Mouse (Mus musculus): ENCODE results near the gene Cops6. TPM values are rescaled to one million over a fixed set of nuclear protein-coding genes. Genes with fewer than 3 reads are reported as not detected.

The Cops6 gene
- polyA plus RNA-seq, 1 experiment: 92.0 TPM

DNA sequence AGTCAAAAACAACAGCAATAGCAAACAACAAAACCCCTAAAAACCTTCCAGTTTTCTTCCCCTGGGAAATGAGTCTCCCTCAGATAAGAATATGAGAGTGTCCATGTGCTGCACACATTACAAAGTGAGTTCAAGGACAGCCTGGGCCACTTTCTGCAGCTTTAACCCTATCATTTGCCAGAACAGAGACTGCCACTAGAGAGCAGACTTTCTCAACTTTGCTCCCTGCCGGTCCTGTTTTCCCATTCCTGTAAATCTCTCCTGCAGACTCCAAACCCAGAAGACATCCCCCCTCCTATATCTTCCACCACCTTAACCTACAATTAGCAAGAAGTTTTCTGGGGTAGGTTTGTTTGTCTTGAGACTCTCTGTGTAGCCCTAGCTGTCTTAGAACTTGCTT lies 38.7 kb downstream of the Cops6 start:
- H3K27ac ChIP-seq (ENCODE audit: control insufficient read depth, insufficient read depth, low read length): no peak overlapping the region
- DNase-seq: no peak
- WGBS: 27% methylated on average over 1 of the region's 1 CpGs

DNA sequence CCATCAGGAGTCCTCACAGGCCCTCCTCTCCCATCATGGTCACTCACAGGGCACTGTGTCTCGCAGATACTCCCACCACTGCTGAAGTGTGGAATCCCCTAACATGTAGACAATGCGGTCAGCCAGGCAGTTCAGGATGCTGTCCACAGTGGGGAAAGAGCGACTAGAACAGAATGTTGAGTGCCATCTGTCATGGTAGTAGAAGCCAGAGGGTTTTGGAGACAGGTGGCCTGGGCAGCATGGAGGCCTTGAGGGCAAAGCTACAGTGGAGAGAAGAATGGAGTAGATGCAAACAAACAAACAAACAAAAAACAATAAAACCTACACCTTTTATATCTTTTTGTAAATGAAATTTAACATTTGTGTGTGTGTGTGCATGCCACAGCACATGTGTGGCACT lies 41.2 kb downstream of the Cops6 start:
- no peak for TF ChIP-seq CTCF (IDR thresholded peaks at IDR 0.05; ENCODE audit: borderline replicate concordance, control insufficient read depth, extremely low read depth, insufficient read depth, low read length, poor library complexity)
- no peak for TF ChIP-seq POLR2A (IDR thresholded peaks at IDR 0.05; ENCODE audit: control insufficient read depth, extremely low read depth, insufficient read depth, low read length, poor library complexity)
- Histone ChIP-seq H3K4me3 (ENCODE audit: control insufficient read depth, insufficient read depth, low read length) (no peak overlapping the region), H3K27ac (ENCODE audit: control insufficient read depth, insufficient read depth, low read length) (no peak overlapping the region), H3K4me1 (replicated peaks; ENCODE audit: control insufficient read depth, insufficient read depth, low read length) (no peaks in the 10 kb centered on the region), H3K27me3 (ENCODE audit: control insufficient read depth, insufficient read depth, low read length) (no peaks in the 10 kb centered on the region), H3K36me3 (ENCODE audit: control insufficient read depth, insufficient read depth, low read length) (no peaks in the 10 kb centered on the region)
- no peak for DNase-seq
- 96% methylated on average over 3 of the region's 3 CpGs for WGBS

More for the DNA sequence above, 38.7 kb downstream of the Cops6 start:
- H3K36me3 ChIP-seq (ENCODE audit: control insufficient read depth, insufficient read depth, low read length): no peaks in the 10 kb centered on the region
- no peak overlapping the region for H3K4me3 ChIP-seq (ENCODE audit: control insufficient read depth, insufficient read depth, low read length)
- peaks cover 5% of the 10 kb centered on the region for H3K4me1 ChIP-seq (replicated peaks; ENCODE audit: control insufficient read depth, insufficient read depth, low read length)
- H3K27me3 ChIP-seq (ENCODE audit: control insufficient read depth, insufficient read depth, low read length): no peaks in the 10 kb centered on the region
- TF ChIP-seq POLR2A (IDR thresholded peaks at IDR 0.05; ENCODE audit: control insufficient read depth, extremely low read depth, insufficient read depth, low read length, poor library complexity) (no peak), CTCF (IDR thresholded peaks at IDR 0.05; ENCODE audit: borderline replicate concordance, control insufficient read depth, extremely low read depth, insufficient read depth, low read length, poor library complexity) (no peak)

DNA sequence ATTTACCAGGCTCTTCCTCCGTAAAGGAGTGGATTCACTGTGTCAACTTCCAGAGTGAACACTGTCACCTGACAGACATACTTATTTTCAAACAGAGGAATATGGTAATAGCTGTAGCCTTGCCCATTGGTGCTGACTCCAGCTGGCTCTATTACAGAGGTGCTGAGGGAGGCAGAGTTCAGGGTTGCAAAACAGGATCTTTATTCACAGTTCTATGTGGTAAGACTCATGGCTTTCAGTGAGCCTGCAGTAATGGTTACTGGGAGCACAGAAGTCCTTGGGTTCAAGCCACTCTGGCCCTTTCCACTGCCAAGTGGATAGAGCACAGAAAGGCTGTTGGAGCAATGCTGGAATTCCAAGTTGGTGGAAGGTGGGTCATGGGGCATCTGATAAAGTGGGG lies 46.4 kb downstream of the Cops6 start:
- DNase-seq: no peak
- Histone ChIP-seq H3K4me3 (ENCODE audit: control insufficient read depth, insufficient read depth, low read length) (no peak overlapping the region), H3K4me1 (replicated peaks; ENCODE audit: control insufficient read depth, insufficient read depth, low read length) (no peaks in the 10 kb centered on the region), H3K27me3 (ENCODE audit: control insufficient read depth, insufficient read depth, low read length) (no peaks in the 10 kb centered on the region), H3K27ac (ENCODE audit: control insufficient read depth, insufficient read depth, low read length) (no peak overlapping the region), H3K36me3 (ENCODE audit: control insufficient read depth, insufficient read depth, low read length) (no peaks in the 10 kb centered on the region)
- TF ChIP-seq POLR2A (IDR thresholded peaks at IDR 0.05; ENCODE audit: control insufficient read depth, extremely low read depth, insufficient read depth, low read length, poor library complexity) (no peak), CTCF (IDR thresholded peaks at IDR 0.05; ENCODE audit: borderline replicate concordance, control insufficient read depth, extremely low read depth, insufficient read depth, low read length, poor library complexity) (no peak)
- WGBS: 93% methylated on average over 1 of the region's 1 CpGs

GRCm38 (mm10) chr5:138207873-138208272 lies 47.0 kb downstream of the Cops6 start:
- TF ChIP-seq CTCF (IDR thresholded peaks at IDR 0.05; ENCODE audit: borderline replicate concordance, control insufficient read depth, extremely low read depth, insufficient read depth, low read length, poor library complexity): no peak
- TF ChIP-seq POLR2A (IDR thresholded peaks at IDR 0.05; ENCODE audit: control insufficient read depth, extremely low read depth, insufficient read depth, low read length, poor library complexity): no peak
- H3K27me3 ChIP-seq (ENCODE audit: control insufficient read depth, insufficient read depth, low read length): no peaks in the 10 kb centered on the region
- no peak for DNase-seq
- H3K36me3 ChIP-seq (ENCODE audit: control insufficient read depth, insufficient read depth, low read length): no peaks in the 10 kb centered on the region
- no peak overlapping the region for H3K27ac ChIP-seq (ENCODE audit: control insufficient read depth, insufficient read depth, low read length)
- no peak overlapping the region for H3K4me3 ChIP-seq (ENCODE audit: control insufficient read depth, insufficient read depth, low read length)
- 93% methylated on average over 4 of the region's 4 CpGs for WGBS
- no peaks in the 10 kb centered on the region for H3K4me1 ChIP-seq (replicated peaks; ENCODE audit: control insufficient read depth, insufficient read depth, low read length)

Other genes starting within 250 kb of the Cops6 start
- 0.17 and 0.26 TPM in 2 replicates for gene Cyp3a13, start 239.5 kb upstream of the Cops6 start, polyA plus RNA-seq (2012; rRNA removed)
- gene Gjc3, start 198.0 kb upstream of the Cops6 start, polyA plus RNA-seq (2012; rRNA removed): 0.03 and 0.09 TPM in 2 replicates
- gene Azgp1, start 179.6 kb upstream of the Cops6 start, polyA plus RNA-seq (2012; rRNA removed): 0.96 TPM in 1 of 2 replicates, not detected in the other
- not detected in 2 replicates for gene Smok3a, start 139.8 kb upstream of the Cops6 start, polyA plus RNA-seq (2012; rRNA removed)
- gene Smok3b, start 139.6 kb upstream of the Cops6 start, polyA plus RNA-seq (2012; rRNA removed): not detected in 2 replicates
- not detected in 2 replicates for gene Smok3c, start 107.9 kb upstream of the Cops6 start, polyA plus RNA-seq (2012; rRNA removed)
- 5.1 and 5.9 TPM in 2 replicates for gene Zkscan1, start 76.0 kb upstream of the Cops6 start, polyA plus RNA-seq (2012; rRNA removed)
- 11.1 and 13.0 TPM in 2 replicates for gene Zscan21, start 44.2 kb upstream of the Cops6 start, polyA plus RNA-seq (2012; rRNA removed)
- gene Zfp113, start 5.3 kb upstream of the Cops6 start, polyA plus RNA-seq (2012; rRNA removed): 3.3 and 3.6 TPM in 2 replicates
- 42.9 and 44.2 TPM in 2 replicates for gene Ap4m1, start 10.9 kb downstream of the Cops6 start, polyA plus RNA-seq (2012; rRNA removed)
- gene Mcm7, start 11.4 kb downstream of the Cops6 start, polyA plus RNA-seq (2012; rRNA removed): 181 and 227 TPM in 2 replicates
- 106 and 108 TPM in 2 replicates for gene Taf6, start 26.4 kb downstream of the Cops6 start, polyA plus RNA-seq (2012; rRNA removed)
- gene Cnpy4, start 26.4 kb downstream of the Cops6 start, polyA plus RNA-seq (2012; rRNA removed): 8.9 and 9.2 TPM in 2 replicates
- gene Mblac1, start 33.2 kb downstream of the Cops6 start, polyA plus RNA-seq (2012; rRNA removed): 6.7 and 7.6 TPM in 2 replicates
- 0.73 and 0.87 TPM in 2 replicates for gene Nxpe5, start 64.8 kb downstream of the Cops6 start, polyA plus RNA-seq (2012; rRNA removed)
- gene Lamtor4, start 94.4 kb downstream of the Cops6 start, polyA plus RNA-seq (2012; rRNA removed): 131 and 162 TPM in 2 replicates
- 142 and 146 TPM in 2 replicates for gene BC037034, start 103.0 kb downstream of the Cops6 start, polyA plus RNA-seq (2012; rRNA removed)
- gene Gal3st4, start 111.8 kb downstream of the Cops6 start, polyA plus RNA-seq (2012; rRNA removed): 1.3 and 1.4 TPM in 2 replicates
- 0.04 and 0.08 TPM in 2 replicates for gene Gm43720, start 118.9 kb downstream of the Cops6 start, polyA plus RNA-seq (2012; rRNA removed)
- gene Gpc2, start 118.9 kb downstream of the Cops6 start, polyA plus RNA-seq (2012; rRNA removed): 35.8 and 41.6 TPM in 2 replicates
- gene Stag3, start 119.2 kb downstream of the Cops6 start, polyA plus RNA-seq (2012; rRNA removed): 4.7 and 5.4 TPM in 2 replicates
- gene Pvrig, start 180.9 kb downstream of the Cops6 start, polyA plus RNA-seq (2012; rRNA removed): 2.8 TPM in 2 replicates